Mouse (Mus musculus): ENCODE results near the gene Sfi1. TPM values are rescaled to one million over a fixed set of nuclear protein-coding genes. Genes with fewer than 3 reads are reported as not detected.
"Not testable (repeated sequence)": the region's sequence is repeated elsewhere in the genome, so short reads cannot be mapped to it uniquely, and the experiment has no call there.

The Sfi1 gene
- polyA plus RNA-seq, 1 experiment from 2014 or later: 17.2 TPM

DNA sequence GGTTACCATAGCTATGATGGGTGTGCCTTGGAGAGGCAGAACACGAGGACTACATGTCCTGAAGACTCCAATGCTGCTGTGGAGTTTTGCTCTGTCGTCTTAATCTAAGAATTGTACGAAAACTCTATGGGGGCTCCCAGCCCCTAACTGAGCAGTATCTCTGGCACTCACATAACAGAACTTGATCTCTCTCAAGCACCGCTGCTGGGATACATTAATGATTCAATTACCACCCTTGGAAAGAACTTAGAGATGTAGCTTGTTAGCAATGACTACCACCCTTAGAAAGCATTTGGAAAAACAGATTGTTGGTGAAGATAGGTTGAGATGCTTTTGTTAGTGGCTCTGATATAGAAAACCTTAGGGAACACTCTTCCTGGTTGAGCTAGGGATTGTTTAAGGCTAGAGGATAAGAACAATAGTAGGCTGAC, 25.7 kb downstream of the Sfi1 start:
- WGBS: 77% methylated on average over 4 of the region's 4 CpGs
- H3K9ac ChIP-seq; H3K4me1 ChIP-seq; H3K27me3 ChIP-seq; H3K4me3 ChIP-seq; ATAC-seq (ENCODE audit: low FRiP score); H3K4me2 ChIP-seq (replicated peaks); H3K36me3 ChIP-seq; H3K27ac ChIP-seq: not testable (repeated sequence)
- peaks cover 17% of the 10 kb centered on the region; the same call in 1 of the 2 replicates for H3K9me3 ChIP-seq (replicated peaks)

DNA sequence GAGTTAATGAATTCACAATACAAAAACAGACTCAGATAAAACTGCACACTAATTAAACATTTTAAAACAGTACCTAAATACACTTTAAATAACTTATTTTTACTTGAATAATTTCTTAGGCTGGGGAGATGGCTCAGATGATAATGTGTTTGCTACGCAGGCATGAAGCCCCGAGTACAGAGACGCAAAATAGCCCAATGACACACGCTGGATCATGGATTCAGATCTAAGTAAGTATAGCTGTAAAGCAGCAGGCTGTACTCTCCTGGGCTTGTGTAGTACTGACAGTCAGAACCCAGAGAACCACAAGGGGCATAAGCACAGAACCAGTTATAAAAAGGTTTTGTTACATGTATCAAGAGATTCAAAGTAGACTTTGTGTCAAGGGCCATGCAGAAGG, 26.1 kb downstream of the Sfi1 start:
- 92% methylated on average over 4 of the region's 4 CpGs for WGBS

GRCm38 (mm10) chr11:3166321-3166720, 26.9 kb downstream of the Sfi1 start:
- not testable (repeated sequence) for H3K4me2 ChIP-seq (replicated peaks); H3K4me1 ChIP-seq; H3K27ac ChIP-seq; H3K27me3 ChIP-seq; ATAC-seq (ENCODE audit: low FRiP score); H3K9ac ChIP-seq; H3K4me3 ChIP-seq; H3K36me3 ChIP-seq
- H3K9me3 ChIP-seq (replicated peaks): peaks cover 18% of the 10 kb centered on the region; the same call in 1 of the 2 replicates

More for the DNA sequence above, 26.1 kb downstream of the Sfi1 start:
- H3K9me3 ChIP-seq (replicated peaks): peaks cover 22% of the 10 kb centered on the region; the same call in 1 of the 2 replicates
- not testable (repeated sequence) for H3K27ac ChIP-seq; H3K4me3 ChIP-seq; ATAC-seq (ENCODE audit: low FRiP score); H3K9ac ChIP-seq; H3K4me1 ChIP-seq; H3K27me3 ChIP-seq; H3K36me3 ChIP-seq; H3K4me2 ChIP-seq (replicated peaks)

- H3K4me1 ChIP-seq; H3K9ac ChIP-seq; H3K27me3 ChIP-seq; H3K27ac ChIP-seq; H3K36me3 ChIP-seq; H3K4me2 ChIP-seq (replicated peaks); H3K4me3 ChIP-seq: not testable (repeated sequence)
- ATAC-seq (ENCODE audit: low FRiP score): peak; percentile 39
- H3K9me3 ChIP-seq (replicated peaks): peaks cover 19% of the 10 kb centered on the region; the same call in 1 of the 2 replicates
- 90% methylated on average over 3 of the region's 5 CpGs for WGBS
These were observed 28.0 kb downstream of the Sfi1 start for GRCm38 (mm10) chr11:3165210-3165782.

- not testable (repeated sequence) for H3K4me3 ChIP-seq; H3K4me1 ChIP-seq; H3K27ac ChIP-seq; H3K36me3 ChIP-seq; H3K9ac ChIP-seq; H3K4me2 ChIP-seq (replicated peaks); ATAC-seq (ENCODE audit: low FRiP score); H3K27me3 ChIP-seq
- peaks cover 19% of the 10 kb centered on the region; the same call in 1 of the 2 replicates for H3K9me3 ChIP-seq (replicated peaks)
- WGBS: 68% methylated on average over 3 of the region's 3 CpGs
These were observed 29.6 kb downstream of the Sfi1 start for GRCm38 (mm10) chr11:3163661-3164060.

- not testable (repeated sequence) for H3K27ac ChIP-seq; H3K9ac ChIP-seq; ATAC-seq (ENCODE audit: low FRiP score); H3K4me2 ChIP-seq (replicated peaks); H3K27me3 ChIP-seq; H3K4me1 ChIP-seq; H3K4me3 ChIP-seq; H3K36me3 ChIP-seq
- peaks cover 16% of the 10 kb centered on the region for H3K9me3 ChIP-seq (replicated peaks)
- WGBS: 89% methylated on average over 2 of the region's 2 CpGs
These were observed 30.1 kb downstream of the Sfi1 start for GRCm38 (mm10) chr11:3163122-3163521.

GRCm38 (mm10) chr11:3162236-3162897, 30.9 kb downstream of the Sfi1 start:
- not testable (repeated sequence) for H3K27ac ChIP-seq; H3K4me1 ChIP-seq; H3K9ac ChIP-seq; H3K27me3 ChIP-seq; H3K4me3 ChIP-seq; H3K4me2 ChIP-seq (replicated peaks); H3K36me3 ChIP-seq
- 66% methylated on average over 5 of the region's 5 CpGs for WGBS
- peak; percentile 37 for ATAC-seq (ENCODE audit: low FRiP score)
- peaks cover 17% of the 10 kb centered on the region for H3K9me3 ChIP-seq (replicated peaks)

GRCm38 (mm10) chr11:3161370-3161769, 31.9 kb downstream of the Sfi1 start:
- H3K4me1 ChIP-seq; H3K4me2 ChIP-seq (replicated peaks); H3K4me3 ChIP-seq; H3K36me3 ChIP-seq; ATAC-seq (ENCODE audit: low FRiP score); H3K27ac ChIP-seq; H3K27me3 ChIP-seq; H3K9ac ChIP-seq: not testable (repeated sequence)
- WGBS: 67% methylated on average over 1 of the region's 2 CpGs
- H3K9me3 ChIP-seq (replicated peaks): peaks cover 20% of the 10 kb centered on the region

GRCm38 (mm10) chr11:3158800-3159199, 34.5 kb downstream of the Sfi1 start:
- H3K4me1 ChIP-seq; H3K36me3 ChIP-seq; H3K4me2 ChIP-seq (replicated peaks); H3K4me3 ChIP-seq; H3K9ac ChIP-seq; H3K27me3 ChIP-seq; H3K27ac ChIP-seq; ATAC-seq (ENCODE audit: low FRiP score): not testable (repeated sequence)
- 89% methylated on average over 4 of the region's 4 CpGs for WGBS
- H3K9me3 ChIP-seq (replicated peaks): peaks cover 20% of the 10 kb centered on the region

GRCm38 (mm10) chr11:3157996-3158395, 35.3 kb downstream of the Sfi1 start:
- H3K9me3 ChIP-seq (replicated peaks): peaks cover 22% of the 10 kb centered on the region
- not testable (repeated sequence) for H3K4me1 ChIP-seq; H3K27me3 ChIP-seq; H3K4me2 ChIP-seq (replicated peaks); ATAC-seq (ENCODE audit: low FRiP score); H3K9ac ChIP-seq; H3K4me3 ChIP-seq; H3K36me3 ChIP-seq; H3K27ac ChIP-seq
- WGBS: 92% methylated on average over 6 of the region's 6 CpGs

GRCm38 (mm10) chr11:3156991-3157390, 36.3 kb downstream of the Sfi1 start:
- H3K4me3 ChIP-seq; H3K36me3 ChIP-seq; H3K27me3 ChIP-seq; ATAC-seq (ENCODE audit: low FRiP score); H3K4me1 ChIP-seq; H3K27ac ChIP-seq; H3K9ac ChIP-seq; H3K4me2 ChIP-seq (replicated peaks): not testable (repeated sequence)
- WGBS: 92% methylated on average over 3 of the region's 3 CpGs
- peaks cover 16% of the 10 kb centered on the region for H3K9me3 ChIP-seq (replicated peaks)

- WGBS: 84% methylated on average over 1 of the region's 1 CpGs
- H3K27ac ChIP-seq; H3K27me3 ChIP-seq; H3K4me2 ChIP-seq (replicated peaks); H3K4me3 ChIP-seq; H3K4me1 ChIP-seq; H3K9ac ChIP-seq: not testable (repeated sequence)
- H3K9me3 ChIP-seq (replicated peaks): peaks cover 16% of the 10 kb centered on the region
- peaks cover 11% of the 10 kb centered on the region; the same call in 1 of the 2 replicates for H3K36me3 ChIP-seq
- ATAC-seq (ENCODE audit: low FRiP score): peak; percentile 42
These were observed 39.4 kb downstream of the Sfi1 start for GRCm38 (mm10) chr11:3153666-3154397.

Measured in hindbrain, embryonic 12.5 days (tissue).